Mouse (Mus musculus) MEL (cell line): ENCODE measurements at regions not wholly inside any gene's neighbourhood (a gene's known extent, or its start where the extent isn't known, plus 50 kb on each side); places are given as distances from the start of the nearest gene placed in this dataset.

Source experiments
- CHD2 ChIP-seq: IDR thresholded peaks from 2 replicates; pipeline ENCODE4 v1.6.1; 2011; ENCODE audit warnings: low read length, improper control_type of control experiment
- CTCF ChIP-seq, 3 experiments: IDR thresholded peaks in 2 of 3; conservative IDR thresholded peaks in 1 of 3; 2 replicates each; pipeline ENCODE4 v1.5.1; 2011 to 2012; ENCODE audit warnings: low read length in 3 of 3, low read depth in 2 of 3, mild to moderate bottlenecking in 2 of 3, improper control_type of control experiment in 1 of 3, inconsistent platforms in 1 of 3, mixed read lengths in 1 of 3, moderate library complexity in 1 of 3; ENCODE audit not compliant: control insufficient read depth in 1 of 3, insufficient read depth in 1 of 3, poor library complexity in 1 of 3, severe bottlenecking in 1 of 3
- ELF1 ChIP-seq: IDR thresholded peaks from 2 replicates; pipeline ENCODE4 v1.6.1; 2014; ENCODE audit warnings: low read depth, mild to moderate bottlenecking, inconsistent platforms, low read length, improper control_type of control experiment, moderate library complexity
- GABPA ChIP-seq: IDR thresholded peaks from 2 replicates; pipeline ENCODE4 v1.6.1; 2012; ENCODE audit warnings: low read depth, mild to moderate bottlenecking, inconsistent platforms, low read length, improper control_type of control experiment, moderate library complexity
- MAX ChIP-seq: IDR thresholded peaks from 2 replicates; pipeline ENCODE4 v1.6.1; 2011; ENCODE audit warnings: low read length, improper control_type of control experiment
- MAZ ChIP-seq: IDR thresholded peaks from 2 replicates; pipeline ENCODE4 v1.6.1; 2012; ENCODE audit warnings: low read depth, mild to moderate bottlenecking, inconsistent platforms, low read length, improper control_type of control experiment
- MXI1 ChIP-seq: IDR thresholded peaks from 2 replicates; pipeline ENCODE4 v1.6.1; 2011; ENCODE audit warnings: mild to moderate bottlenecking, low read depth, low read length, improper control_type of control experiment
- POLR2A ChIP-seq, 2 experiments: IDR thresholded peaks; 2 replicates each; pipeline ENCODE4 v1.6.1; 2011 to 2012; ENCODE audit warnings: low read length in 2 of 2, mild to moderate bottlenecking in 2 of 2, control low read depth in 1 of 2, improper control_type of control experiment in 1 of 2, low read depth in 1 of 2, moderate library complexity in 1 of 2; ENCODE audit not compliant: control insufficient read depth in 1 of 2, insufficient read depth in 1 of 2, poor library complexity in 1 of 2
- SMC3 ChIP-seq: IDR thresholded peaks from 2 replicates; pipeline ENCODE4 v1.6.1; 2011; ENCODE audit warnings: low read depth, low read length, improper control_type of control experiment
- USF2 ChIP-seq, 2 experiments: IDR thresholded peaks; 2 replicates each; pipeline ENCODE4 v1.6.1; 2011 to 2012; ENCODE audit warnings: improper control_type of control experiment in 2 of 2, low read length in 2 of 2, borderline replicate concordance in 1 of 2, inconsistent platforms in 1 of 2, low read depth in 1 of 2, mild to moderate bottlenecking in 1 of 2; ENCODE audit not compliant: insufficient read depth in 1 of 2

GRCm38 (mm10) chr10:21702134-21702533 is 109.2 kb downstream of the 1700020N01Rik start:
- TF ChIP-seq MXI1 (no peak), ELF1 (no peak), SMC3 (no peak), CHD2 (no peak), MAZ (no peak), GABPA (no peak), USF2 (IDR thresholded peaks at IDR 0.05; ENCODE audit: borderline replicate concordance in 1 of 2, insufficient read depth in 1 of 2, low read depth in 1 of 2, low read length in 2 of 2) (no peak), MAX (no peak), CTCF (IDR thresholded peaks at IDR 0.05 in 2 of 3, conservative IDR thresholded peaks at IDR 0.05 in 1 of 3; ENCODE audit: control insufficient read depth in 1 of 3, insufficient read depth in 1 of 3, low read depth in 2 of 3, low read length in 3 of 3, poor library complexity in 1 of 3, severe bottlenecking in 1 of 3) (no peak), POLR2A (IDR thresholded peaks at IDR 0.05; ENCODE audit: control insufficient read depth in 1 of 2, insufficient read depth in 1 of 2, low read depth in 1 of 2, low read length in 2 of 2, poor library complexity in 1 of 2) (no peak)
